Mouse (Mus musculus): ENCODE results near the gene Bex6. TPM values are rescaled to one million over a fixed set of nuclear protein-coding genes. Genes with fewer than 3 reads are reported as not detected.

Bex6 gene
- polyA plus RNA-seq, 1 experiment from 2014 or later, result not detected

DNA sequence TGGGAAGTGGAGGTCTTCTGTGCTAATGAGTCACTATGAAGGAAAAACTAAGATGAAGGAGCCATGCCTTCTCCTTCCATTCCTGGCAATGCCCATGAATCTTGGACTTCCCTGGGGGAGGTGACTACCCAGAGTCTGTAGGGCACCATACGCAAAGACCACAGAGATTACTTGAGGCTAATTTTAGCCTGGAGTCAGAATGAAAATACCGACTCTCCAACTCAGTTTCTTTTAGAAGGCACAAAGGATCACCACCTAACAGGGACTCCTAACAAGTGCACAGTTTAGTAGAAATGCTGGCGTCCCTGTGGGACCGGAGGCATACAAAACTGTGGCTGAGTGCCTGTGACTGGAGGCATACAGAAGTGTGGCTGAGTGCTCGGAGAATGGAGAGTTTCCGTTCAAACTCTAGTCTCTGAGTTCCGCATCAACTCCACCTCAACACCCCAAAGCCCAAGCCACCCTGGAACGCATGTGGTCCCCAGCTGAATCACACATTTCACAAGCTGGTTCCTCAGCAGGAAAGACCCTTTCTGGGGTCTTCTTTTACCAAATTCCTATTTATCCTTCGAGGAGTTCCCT lies 18.8 kb upstream of the Bex6 start:
- Histone ChIP-seq H3K9me3 (no peaks in the 10 kb centered on the region), H3K4me1 (replicated peaks) (peaks cover 21% of the 10 kb centered on the region), H3K27me3 (ENCODE audit: insufficient read depth, poor library complexity, severe bottlenecking) (peaks cover 25% of the 10 kb centered on the region), H3K27ac (no peak overlapping the region), H3K4me3 (no peak overlapping the region), H3K36me3 (no peaks in the 10 kb centered on the region)
- WGBS, result 93% methylated on average over 9 of the region's 9 CpGs
- no peak for DNase-seq (ENCODE audit: low spot score)

DNA sequence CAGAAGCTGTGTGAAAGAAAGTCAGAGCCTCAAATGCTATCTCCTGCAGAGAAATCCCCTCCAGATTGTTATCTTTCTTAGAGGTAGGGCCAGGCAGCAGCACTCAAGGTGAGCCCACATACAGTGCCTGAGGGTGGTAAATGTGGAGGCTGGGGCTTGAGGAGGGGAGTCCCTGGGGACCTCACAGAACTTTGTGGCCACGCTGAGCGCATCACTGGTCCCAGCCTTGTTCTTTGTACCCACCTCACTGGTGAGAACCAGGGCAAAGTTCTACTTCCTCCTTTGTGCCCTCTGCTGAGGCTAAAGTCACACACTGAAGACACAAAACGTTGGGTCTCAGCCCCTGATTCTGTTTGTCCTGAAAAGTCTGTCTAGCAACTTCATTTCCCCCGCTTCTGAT lies 16.2 kb upstream of the Bex6 start:
- peaks cover 21% of the 10 kb centered on the region for H3K4me1 ChIP-seq (replicated peaks)
- no peak for DNase-seq (ENCODE audit: low spot score)
- H3K36me3 ChIP-seq, result no peaks in the 10 kb centered on the region
- H3K27me3 ChIP-seq (ENCODE audit: insufficient read depth, poor library complexity, severe bottlenecking), result peaks cover 29% of the 10 kb centered on the region
- 78% methylated on average over 4 of the region's 4 CpGs for WGBS
- H3K9me3 ChIP-seq, result no peaks in the 10 kb centered on the region
- H3K4me3 ChIP-seq, result no peak overlapping the region
- H3K27ac ChIP-seq, result no peak overlapping the region

DNA sequence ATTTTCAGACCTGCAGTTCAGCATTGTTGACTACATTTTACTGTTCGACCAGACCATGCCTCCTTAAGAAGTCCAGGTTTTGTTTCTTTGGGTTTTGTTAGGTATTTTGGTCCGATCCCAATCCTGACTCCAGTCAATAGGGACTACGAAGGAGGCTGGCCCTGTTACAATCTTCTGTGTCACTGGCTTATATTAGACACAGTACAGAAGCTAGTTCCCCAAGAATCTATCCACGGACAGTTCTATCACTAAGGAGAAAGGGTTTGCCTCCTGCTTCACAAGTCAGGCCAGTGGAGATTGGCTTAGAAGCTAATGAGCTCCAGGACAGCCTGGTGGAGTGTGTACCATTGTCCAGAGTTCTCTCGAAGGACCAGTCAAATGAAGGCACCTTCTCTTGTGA lies 15.7 kb upstream of the Bex6 start:
- WGBS, result 82% methylated on average over 5 of the region's 5 CpGs
- Histone ChIP-seq H3K36me3 (no peaks in the 10 kb centered on the region), H3K4me1 (replicated peaks) (peaks cover 21% of the 10 kb centered on the region), H3K9me3 (no peaks in the 10 kb centered on the region), H3K27me3 (ENCODE audit: insufficient read depth, poor library complexity, severe bottlenecking) (peaks cover 29% of the 10 kb centered on the region), H3K4me3 (no peak overlapping the region), H3K27ac (no peak overlapping the region)
- no peak for DNase-seq (ENCODE audit: low spot score)

GRCm38 (mm10) chr16:32164396-32165027 lies 15.1 kb upstream of the Bex6 start:
- Histone ChIP-seq H3K27me3 (ENCODE audit: insufficient read depth, poor library complexity, severe bottlenecking) (peaks cover 29% of the 10 kb centered on the region), H3K36me3 (no peaks in the 10 kb centered on the region), H3K4me3 (peak overlapping the region; percentile 42), H3K9me3 (no peaks in the 10 kb centered on the region), H3K4me1 (replicated peaks) (peaks cover 21% of the 10 kb centered on the region), H3K27ac (no peak overlapping the region)
- DNase-seq (ENCODE audit: low spot score), result no peak
- 69% methylated on average over 19 of the region's 19 CpGs for WGBS

DNA sequence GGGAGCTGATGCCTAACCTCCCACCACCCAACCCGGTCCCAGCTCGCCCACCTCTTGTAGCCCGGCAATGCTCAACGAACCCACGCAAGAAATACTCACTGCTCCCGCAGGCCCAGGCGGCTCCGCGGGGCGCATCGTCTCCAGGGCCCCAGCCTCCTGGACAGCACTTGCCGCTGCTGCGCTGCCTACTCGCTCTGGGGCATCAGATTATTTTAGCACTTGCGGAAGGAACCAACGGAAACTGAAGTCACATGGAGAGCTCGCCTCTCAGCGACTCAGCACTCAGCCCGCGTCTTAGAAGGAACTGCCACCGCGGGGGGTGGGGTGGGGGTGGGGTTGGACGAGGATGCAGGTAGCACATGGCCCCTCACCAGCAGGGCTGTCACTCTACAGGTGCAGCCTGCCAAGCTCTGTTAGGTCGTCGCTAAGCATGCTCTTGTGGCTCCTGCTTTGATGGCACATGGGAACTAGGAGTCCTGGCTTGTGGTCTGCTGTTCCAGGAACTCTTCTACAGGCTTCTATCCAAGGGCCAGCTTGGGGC lies 14.3 kb upstream of the Bex6 start, which contains the start of gene Nrros:
Gene Nrros (minus strand): TSS at position 314 of the 541 bp plus-strand sequence.
- Histone ChIP-seq H3K27ac (peak within 1 kb of the TSS; percentile 65), H3K27me3 (ENCODE audit: insufficient read depth, poor library complexity, severe bottlenecking) (peaks cover 29% of the 10 kb centered on the region), H3K9me3 (no peaks in the 10 kb centered on the region), H3K36me3 (no peaks in the 10 kb centered on the region), H3K4me3 (peak within 1 kb of the TSS; percentile 42), H3K4me1 (replicated peaks) (peaks cover 21% of the 10 kb centered on the region)
- WGBS, result 4% methylated on average over 25 of the region's 25 CpGs
- peak; percentile 31 for DNase-seq (ENCODE audit: low spot score)

- WGBS, result 94% methylated on average over 4 of the region's 4 CpGs
- H3K27me3 ChIP-seq (ENCODE audit: insufficient read depth, poor library complexity, severe bottlenecking), result peaks cover 29% of the 10 kb centered on the region
- no peak overlapping the region for H3K4me3 ChIP-seq
- no peak overlapping the region for H3K27ac ChIP-seq
- H3K36me3 ChIP-seq, result no peaks in the 10 kb centered on the region
- no peaks in the 10 kb centered on the region for H3K9me3 ChIP-seq
- peaks cover 21% of the 10 kb centered on the region for H3K4me1 ChIP-seq (replicated peaks)
- DNase-seq (ENCODE audit: low spot score), result no peak
These were observed 11.6 kb upstream of the Bex6 start for GRCm38 (mm10) chr16:32167819-32168545.

- Histone ChIP-seq H3K4me3 (no peak overlapping the region), H3K4me1 (replicated peaks) (0 out of 2 replicates have a peak, but pooled peaks cover 3% of the 10 kb centered on the region), H3K36me3 (no peaks in the 10 kb centered on the region), H3K9me3 (no peaks in the 10 kb centered on the region), H3K27ac (no peak overlapping the region), H3K27me3 (ENCODE audit: insufficient read depth, poor library complexity, severe bottlenecking) (peaks cover under 1% of the 10 kb centered on the region; the same call in 1 of the 2 replicates)
- WGBS, result 85% methylated on average over 5 of the region's 5 CpGs
- no peak for DNase-seq (ENCODE audit: low spot score)
These were observed 8.4 kb upstream of the Bex6 start for GRCm38 (mm10) chr16:32171031-32171731.

GRCm38 (mm10) chr16:32173401-32173800 lies 6.2 kb upstream of the Bex6 start:
- no peaks in the 10 kb centered on the region for H3K36me3 ChIP-seq
- H3K9me3 ChIP-seq, result no peaks in the 10 kb centered on the region
- peaks cover 12% of the 10 kb centered on the region for H3K4me1 ChIP-seq (replicated peaks)
- no peak overlapping the region for H3K4me3 ChIP-seq
- DNase-seq (ENCODE audit: low spot score), result no peak
- H3K27me3 ChIP-seq (ENCODE audit: insufficient read depth, poor library complexity, severe bottlenecking), result no peaks in the 10 kb centered on the region
- no peak overlapping the region for H3K27ac ChIP-seq
- 71% methylated on average over 11 of the region's 11 CpGs for WGBS

- Histone ChIP-seq H3K9me3 (no peaks in the 10 kb centered on the region), H3K27me3 (ENCODE audit: insufficient read depth, poor library complexity, severe bottlenecking) (no peaks in the 10 kb centered on the region), H3K36me3 (no peaks in the 10 kb centered on the region), H3K4me3 (no peak overlapping the region), H3K4me1 (replicated peaks) (peaks cover 12% of the 10 kb centered on the region), H3K27ac (no peak overlapping the region)
- 76% methylated on average over 8 of the region's 8 CpGs for WGBS
- no peak for DNase-seq (ENCODE audit: low spot score)
These were observed 5.2 kb upstream of the Bex6 start for GRCm38 (mm10) chr16:32174340-32175005.

DNA sequence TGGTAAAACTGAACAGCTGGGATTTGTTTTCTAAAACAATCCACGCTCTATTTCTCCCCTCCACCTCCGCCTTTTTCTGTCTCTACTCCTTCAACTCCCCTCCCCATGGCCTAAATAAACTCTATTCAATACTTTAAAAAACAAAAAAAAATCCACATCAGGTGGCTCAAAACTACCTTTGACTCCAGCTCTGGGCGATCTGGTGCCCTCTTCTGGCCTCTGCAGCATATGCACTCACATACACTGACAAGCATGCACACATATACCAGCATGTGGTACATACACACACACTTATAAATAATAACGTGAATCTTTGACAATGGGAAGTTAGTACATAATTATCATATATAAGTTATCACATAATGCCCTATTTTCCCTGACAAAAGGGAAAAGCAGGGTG lies 4.6 kb upstream of the Bex6 start:
- Histone ChIP-seq H3K4me1 (replicated peaks) (peaks cover 12% of the 10 kb centered on the region), H3K27me3 (ENCODE audit: insufficient read depth, poor library complexity, severe bottlenecking) (no peaks in the 10 kb centered on the region), H3K36me3 (no peaks in the 10 kb centered on the region), H3K27ac (no peak overlapping the region), H3K9me3 (no peaks in the 10 kb centered on the region), H3K4me3 (no peak overlapping the region)
- DNase-seq (ENCODE audit: low spot score), result no peak
- 91% methylated on average over 4 of the region's 4 CpGs for WGBS

GRCm38 (mm10) chr16:32176896-32177686 lies 2.5 kb upstream of the Bex6 start:
- Histone ChIP-seq H3K36me3 (no peaks in the 10 kb centered on the region), H3K9me3 (no peaks in the 10 kb centered on the region), H3K27me3 (ENCODE audit: insufficient read depth, poor library complexity, severe bottlenecking) (no peaks in the 10 kb centered on the region), H3K27ac (peak overlapping the region; percentile 69), H3K4me1 (replicated peaks) (peaks cover 12% of the 10 kb centered on the region), H3K4me3 (no peak overlapping the region)
- DNase-seq (ENCODE audit: low spot score), result no peak
- WGBS, result 61% methylated on average over 18 of the region's 18 CpGs
